Mouse (Mus musculus) heart, adult 8-10 months (tissue): ENCODE data around the gene Ift52. TPM values are rescaled to one million over a fixed set of nuclear protein-coding genes. Genes with fewer than 3 reads are reported as not detected.

Experiments used
- DNase-seq: peaks from one replicate; pipeline ENCODE4 v3.0.0; 2022; ENCODE audit warnings: low spot score
- microRNA-seq: library from miRNA; unstranded; fragments of <30 nt; microRNA quantifications from one replicate; pipeline ENCODE4 v1.2.0, GENCODE M21; 2022
- total RNA-seq, 4 experiments: library from RNA; stranded (reverse); gene quantifications; 2 replicates each; pipeline ENCODE4 v1.2.4; 2022

Ift52 gene
- total RNA-seq, 4 experiments from 2014 or later: 19.3 to 25.0 (median 22.8) TPM

DNA sequence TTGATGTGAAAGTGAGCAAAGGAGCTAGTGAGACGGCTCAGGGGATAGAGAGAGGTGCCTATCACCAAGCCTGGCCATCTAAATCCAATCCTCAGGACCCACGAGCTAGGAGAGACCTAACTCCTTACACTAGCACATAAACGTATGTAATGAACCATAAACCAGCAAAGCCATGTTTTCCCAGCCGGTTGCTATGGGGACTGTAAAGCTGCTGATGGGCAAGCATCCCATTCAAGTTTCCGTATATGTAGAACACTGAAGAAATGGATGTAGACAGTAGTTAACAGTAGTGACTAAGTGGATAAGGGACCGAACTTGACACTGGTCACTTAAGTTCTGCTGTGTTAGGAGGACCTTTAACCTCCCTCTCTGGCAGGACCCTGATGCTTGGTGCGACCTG lies 56.9 kb downstream of the Ift52 start:
- DNase-seq: no peak

DNA sequence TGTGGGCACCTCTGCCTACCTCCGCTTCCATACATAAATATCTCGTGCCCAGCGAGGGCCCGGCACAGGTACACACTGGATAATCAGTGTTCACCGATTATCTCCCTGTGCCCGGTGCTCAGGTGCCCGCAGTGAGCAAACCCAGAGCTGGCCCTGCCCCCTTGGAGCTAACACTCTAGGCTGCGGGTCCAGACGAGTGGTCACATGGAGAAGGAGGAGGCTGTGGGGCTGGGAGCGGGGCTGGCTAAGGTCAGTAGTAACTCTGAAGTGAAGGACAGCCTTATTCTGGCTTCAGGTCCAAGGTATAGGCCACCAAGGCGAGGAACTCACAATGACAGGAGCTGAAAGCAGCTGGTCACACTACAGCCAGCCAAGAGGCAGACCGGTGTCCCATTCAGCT lies 57.7 kb downstream of the Ift52 start:
- no peak for DNase-seq

DNA sequence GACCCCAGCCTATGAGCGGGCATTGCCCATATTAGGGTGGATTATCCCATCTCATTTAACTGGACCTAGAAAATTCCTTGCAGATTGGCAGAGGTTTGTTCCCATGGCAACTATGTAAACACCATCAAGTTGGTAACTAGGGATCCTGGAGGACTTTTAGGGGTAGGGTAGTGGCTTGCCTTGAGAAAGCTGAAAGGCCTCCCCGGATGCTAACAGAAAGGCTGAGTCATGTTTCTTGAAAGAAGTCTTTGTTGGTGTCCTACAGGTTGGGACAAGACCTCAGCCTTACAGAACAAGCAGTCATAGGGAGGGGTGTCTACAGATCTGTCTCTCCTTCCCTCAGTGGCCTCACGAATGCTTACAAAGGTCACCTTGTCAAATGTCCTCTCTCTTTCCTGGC lies 58.1 kb downstream of the Ift52 start:
- DNase-seq: no peak

DNA sequence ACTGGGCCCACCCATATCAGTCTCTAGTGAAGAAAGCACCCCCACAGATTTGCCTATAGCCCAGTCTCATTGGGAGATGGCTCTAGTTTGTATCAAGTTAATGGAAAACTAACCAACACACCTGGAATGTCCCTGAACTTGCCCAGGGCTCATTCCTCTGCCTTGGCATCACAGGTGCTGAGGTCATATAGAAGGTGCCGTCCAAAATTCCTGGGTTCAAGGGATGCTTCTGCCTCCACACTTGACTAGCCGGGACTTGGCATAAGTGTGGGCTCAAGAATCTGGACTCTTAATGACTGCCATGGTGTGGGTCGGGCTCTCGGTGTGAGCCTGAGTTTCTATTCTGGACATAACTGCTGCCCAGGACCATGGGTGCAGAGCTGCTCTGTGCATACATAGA lies 61.9 kb downstream of the Ift52 start:
- DNase-seq: no peak

DNA sequence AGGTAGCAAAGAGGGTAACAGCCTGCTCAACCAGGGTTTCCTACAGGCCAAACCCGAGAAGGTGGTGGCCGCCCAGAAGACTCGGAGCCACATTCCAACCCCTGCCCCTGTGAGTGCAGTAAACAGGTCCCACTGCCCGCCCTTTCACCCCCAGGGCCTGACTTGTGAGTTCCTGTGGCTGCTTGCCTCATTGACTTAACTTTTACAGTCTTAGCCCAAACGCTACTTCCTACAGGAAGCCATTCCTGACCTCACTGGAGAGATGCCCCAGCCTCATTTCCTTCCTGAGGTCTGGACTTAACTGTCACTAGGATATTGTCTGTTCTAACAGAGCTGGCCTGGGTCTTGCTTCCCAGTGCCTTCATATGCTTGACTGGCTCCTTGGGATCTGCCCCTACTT lies 65.4 kb downstream of the Ift52 start:
- no peak for DNase-seq

DNA sequence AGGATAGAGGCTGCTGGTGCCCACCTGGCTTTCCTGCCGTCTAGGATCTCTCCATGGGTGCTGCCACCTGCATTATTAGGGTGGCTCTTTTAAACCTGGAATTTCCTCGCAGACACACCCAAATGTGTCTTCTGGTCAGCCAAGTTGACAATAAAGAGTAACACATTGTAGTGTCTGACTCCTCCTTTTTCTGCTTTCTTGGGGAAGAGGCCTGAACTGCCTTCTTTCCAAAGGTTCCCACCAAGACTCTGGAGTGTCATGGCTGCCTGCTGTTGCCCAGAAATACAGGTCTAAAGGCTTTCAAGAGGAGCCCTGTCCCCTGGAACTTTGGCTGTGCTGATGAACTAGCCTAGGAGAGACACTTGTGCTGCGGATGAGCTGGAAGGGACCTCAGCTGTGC lies 67.4 kb downstream of the Ift52 start:
- no peak for DNase-seq

DNA sequence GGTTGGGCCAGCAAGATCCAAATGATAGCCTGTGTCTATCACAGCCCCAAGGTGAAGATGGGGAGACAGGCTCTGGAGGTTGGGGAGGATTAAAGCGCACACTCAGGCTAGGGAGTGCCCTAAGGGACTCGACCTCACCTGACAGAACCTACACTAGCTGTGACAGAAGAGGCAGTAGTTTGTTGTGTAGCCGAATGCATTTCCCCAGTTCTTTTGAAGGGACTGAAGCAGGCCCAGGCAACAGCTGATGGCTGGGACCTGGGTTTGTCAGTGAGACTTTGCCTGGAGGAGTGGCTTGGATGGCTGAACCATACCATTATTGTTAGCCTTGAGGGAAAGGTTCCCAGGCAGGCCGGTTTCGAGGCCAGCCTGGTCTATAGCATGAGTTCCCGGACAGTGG lies 67.9 kb downstream of the Ift52 start:
- DNase-seq: no peak

DNA sequence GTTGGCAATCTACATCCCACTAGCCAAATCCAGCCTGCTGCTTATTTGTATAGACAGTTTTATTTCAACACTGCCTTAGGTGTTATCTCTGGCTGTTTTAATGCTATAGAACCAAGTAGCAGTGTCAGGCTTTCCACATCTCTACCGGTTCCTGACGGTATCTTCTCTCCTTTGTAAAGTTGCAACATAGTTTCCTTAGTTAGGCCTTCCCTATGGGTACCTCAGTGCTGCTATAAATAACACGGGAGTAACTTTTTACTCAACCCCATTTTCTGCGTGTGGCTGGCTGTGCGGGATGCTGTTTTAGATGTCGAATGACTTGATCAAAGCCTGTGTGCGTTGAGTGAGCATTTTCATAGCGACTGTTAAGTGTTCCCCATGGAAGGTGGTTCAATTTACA lies 69.4 kb downstream of the Ift52 start:
- DNase-seq: no peak

DNA sequence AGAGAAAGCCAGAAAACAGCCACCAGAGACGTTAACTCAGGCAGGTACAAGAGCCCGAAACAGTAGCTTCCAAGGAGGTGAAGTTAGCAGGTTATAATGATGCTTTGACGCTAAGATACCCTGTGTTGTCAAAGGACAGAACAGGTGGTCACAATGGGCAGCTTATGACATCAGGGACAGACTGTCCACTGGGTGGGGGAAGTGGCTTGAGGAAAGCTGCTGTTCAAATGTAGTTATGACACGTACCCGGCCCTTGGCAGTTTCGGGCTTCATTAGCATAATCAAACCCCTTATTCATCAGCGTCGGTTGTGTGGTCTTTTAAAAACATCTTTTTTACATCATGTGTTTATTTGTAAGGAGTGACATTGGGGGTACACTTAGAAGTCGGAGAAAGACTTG lies 70.6 kb downstream of the Ift52 start, which contains the start of gene Gtsf1l:
Gtsf1l (minus strand) TSS at position 128 of the 400 bp plus-strand sequence.
- no peak for DNase-seq

DNA sequence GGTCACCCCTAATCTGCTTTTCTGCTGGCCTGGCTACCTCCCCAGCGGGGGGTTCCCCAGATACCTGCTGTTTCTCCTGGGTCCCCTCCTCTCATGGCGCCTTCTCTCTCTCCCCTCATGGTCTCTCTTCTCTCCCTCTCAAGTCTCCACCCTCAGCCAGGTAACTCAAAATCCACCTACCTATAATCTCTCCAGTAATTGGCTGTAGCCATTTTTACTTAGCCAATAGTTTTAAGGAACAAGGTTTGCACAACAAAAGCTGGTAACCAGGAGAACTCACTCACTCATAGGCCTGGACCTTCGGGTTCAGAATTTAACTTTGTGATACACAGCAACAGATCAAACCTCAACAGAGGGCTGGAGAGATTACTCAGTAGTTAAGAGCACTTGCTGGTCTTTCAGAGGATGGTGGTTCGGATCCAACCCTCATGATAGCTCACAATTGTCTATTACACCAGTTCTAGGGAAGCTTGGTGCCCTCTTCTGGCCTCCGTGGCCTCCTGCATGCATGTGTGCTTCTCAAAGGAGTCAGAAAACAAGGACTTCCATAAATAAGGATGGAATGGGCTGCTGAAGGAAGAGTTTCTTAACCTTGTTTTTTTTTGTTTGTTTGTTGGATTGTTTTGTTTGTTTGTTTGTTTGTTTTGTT lies 72.4 kb downstream of the Ift52 start:
- no peak for DNase-seq

DNA sequence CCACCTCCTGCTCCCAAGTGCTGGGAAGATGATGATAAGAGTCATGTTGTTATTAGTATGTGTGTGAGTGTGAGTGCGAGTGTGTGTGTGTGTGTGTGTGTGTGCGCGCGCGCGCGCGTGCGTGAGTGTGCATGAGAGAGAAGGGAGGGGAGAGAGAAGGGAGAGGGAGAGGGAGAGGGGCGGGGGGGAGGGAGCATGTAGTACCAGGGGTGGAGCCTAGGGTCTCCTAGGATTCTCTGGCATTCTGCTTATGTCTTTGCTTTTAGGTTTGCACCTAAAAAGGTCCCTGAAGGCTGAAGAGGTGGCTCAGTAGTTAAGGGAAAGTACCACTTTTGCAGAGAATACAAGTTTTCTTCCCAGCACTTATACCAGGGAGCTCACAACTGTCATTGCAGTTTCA lies 77.8 kb downstream of the Ift52 start:
- DNase-seq: no peak

Small RNA genes within 50 kb of the gene (microRNA-seq; reads per million reads assigned to microRNA genes)
- gene Gm22174: not detected
- not detected for gene Mir7003

Other genes starting within 250 kb of the Ift52 start
- gene Srsf6, start 85.8 kb upstream of the Ift52 start, total RNA-seq: 10 to 100 TPM; 53.4 to 66.5 (median 60.8) TPM
- gene L3mbtl1, start 73.9 kb upstream of the Ift52 start, total RNA-seq: not detected
- not detected for gene Sgk2, start 30.0 kb upstream of the Ift52 start, total RNA-seq
- gene Mybl2, start 37.3 kb downstream of the Ift52 start, total RNA-seq: under 1 TPM in 3 of 4 experiments, not detected in 1; 0.08 to 0.41 (median 0.26) TPM
- not detected for gene Gtsf1l, start 70.5 kb downstream of the Ift52 start, total RNA-seq
- gene Tox2, start 185.8 kb downstream of the Ift52 start, total RNA-seq: 1 to 10 TPM in 2 of 4 experiments, under 1 TPM in 2; 0.66 to 2.7 (median 1.0) TPM